Mouse (Mus musculus): Measurements from ENCODE around the gene Prpf4b.
"Not testable (repeated sequence)": the region's sequence is repeated elsewhere in the genome, so short reads cannot be mapped to it uniquely, and the experiment has no call there.

Gene Prpf4b

GRCm38 (mm10) chr13:34934931-34935644 is 60.0 kb downstream of the Prpf4b start:
- in situ Hi-C loops (cut with MboI, MseI): no loop called here

- in situ Hi-C loops (cut with MboI, MseI): no loop called here
Measured at GRCm38 (mm10) chr13:34942370-34942769, 67.3 kb downstream of the Prpf4b start.

GRCm38 (mm10) chr13:34951437-34951836 is 76.3 kb downstream of the Prpf4b start:
- in situ Hi-C loops (cut with MboI, MseI): not testable (repeated sequence)

Data from regulatory T cell (primary cell).